Mouse (Mus musculus): Measurements from ENCODE around the gene Banp.

DNA sequence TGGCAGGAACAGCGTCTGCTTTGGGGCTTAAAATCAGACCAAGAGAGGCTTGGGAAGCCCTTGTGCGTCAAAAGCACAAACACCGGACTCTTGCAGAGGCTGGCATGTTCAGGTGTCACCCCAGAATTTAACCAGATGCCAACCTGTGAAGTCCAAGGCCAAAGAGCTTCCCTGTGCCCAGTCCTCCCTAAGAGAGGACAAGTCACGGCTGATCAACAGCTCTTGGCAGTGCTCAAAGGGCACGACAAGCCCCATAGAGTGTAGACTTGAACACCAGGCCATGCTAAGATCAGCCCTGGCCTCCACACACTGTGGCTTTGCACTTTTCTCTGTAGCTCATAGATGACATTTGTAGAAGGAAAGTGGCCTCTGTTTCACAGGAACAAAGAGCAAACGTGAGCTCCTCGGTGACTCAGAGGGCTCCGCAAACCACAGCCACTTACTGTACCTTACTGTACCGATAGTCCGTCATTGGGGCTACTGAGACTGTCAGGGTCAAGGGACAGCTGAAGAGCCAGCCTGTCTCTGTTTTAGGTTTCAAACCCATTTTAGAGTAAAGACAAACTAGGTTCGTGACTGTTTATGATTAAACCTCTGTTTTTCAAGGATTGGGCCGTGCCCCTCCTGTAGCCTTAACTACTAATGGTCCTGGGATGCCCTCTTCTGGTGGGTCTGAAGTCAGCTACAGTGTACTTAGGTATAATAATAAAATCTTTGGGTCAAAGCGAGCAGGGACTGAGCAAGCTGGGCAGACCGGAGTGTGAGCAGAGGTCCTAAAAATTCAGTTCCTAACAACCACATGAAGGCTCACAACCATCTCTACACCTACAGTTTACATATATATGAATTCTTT is 16.7 kb upstream of the Banp start:
- TF ChIP-seq ZC3H11A (IDR thresholded peaks at IDR 0.05; ENCODE audit: borderline replicate concordance, low read depth, low read length): no peak
- TF ChIP-seq ZNF384 (IDR thresholded peaks at IDR 0.05; ENCODE audit: low read depth, low read length): no peak
- TF ChIP-seq CHD2 (IDR thresholded peaks at IDR 0.05; ENCODE audit: low read depth, low read length): no peak
- no peak for TF ChIP-seq HCFC1 (IDR thresholded peaks at IDR 0.05; ENCODE audit: borderline replicate concordance, insufficient read depth, low read length)
